Mouse (Mus musculus) left cerebral cortex, postnatal 10 days (tissue): ENCODE measurements at regions not wholly inside any gene's neighbourhood (a gene's known extent, or its start where the extent isn't known, plus 50 kb on each side); places are given as distances from the start of the nearest gene placed in this dataset.

Experiments used
- DNase-seq, 2 experiments: peaks; one replicate each; pipeline ENCODE4 v3.0.0; 2021 to 2022; ENCODE audit warnings: low spot score in 2 of 2, mixed read lengths in 1 of 2; ENCODE audit errors: extremely low spot score in 1 of 2
- intact Hi-C: fragments of 180-260 bp; cut with DNase I; formaldehyde crosslinking; loops from one replicate; pipeline ENCODE4 v1.15.1; 2025

- DNase-seq: no peak
- intact Hi-C loops: loop anchor here (10.0 kb wide), 1 partner anchor 112 kb away; no protein-coding TSS in a partner anchor
Observed at GRCm38 (mm10) chr2:3927141-3927810, 90.2 kb upstream of the Frmd4a start.

DNA sequence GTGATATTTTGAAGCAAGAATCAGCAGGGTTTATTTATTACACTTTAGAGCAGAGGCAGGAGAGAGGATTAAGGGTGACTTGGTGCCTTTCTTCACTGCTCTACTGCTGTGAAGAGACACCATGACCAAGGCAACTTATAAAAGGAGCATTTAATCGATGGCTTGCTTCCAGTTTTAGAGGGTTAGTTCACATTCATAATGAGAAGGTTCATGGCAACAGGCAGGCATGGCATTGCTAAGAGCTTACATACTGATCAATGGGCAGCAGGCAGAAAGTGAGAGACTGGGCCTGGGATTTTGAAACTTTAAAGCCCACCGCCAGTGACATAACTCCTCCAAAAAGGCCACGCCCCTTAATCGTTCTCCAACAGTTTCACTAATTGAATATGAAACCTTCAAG is 89.7 kb upstream of the Frmd4a start:
- DNase-seq: no peak
- intact Hi-C loops: loop anchor here (10.0 kb wide), 1 partner anchor 113 kb away; no protein-coding TSS in a partner anchor

GRCm38 (mm10) chr2:3930650-3931049 is 86.9 kb upstream of the Frmd4a start:
- DNase-seq: no peak
- intact Hi-C loops: loop anchor here (5.0 kb wide), 1 partner anchor 87 kb away; the partner anchor contains the start of gene Frmd4a

DNA sequence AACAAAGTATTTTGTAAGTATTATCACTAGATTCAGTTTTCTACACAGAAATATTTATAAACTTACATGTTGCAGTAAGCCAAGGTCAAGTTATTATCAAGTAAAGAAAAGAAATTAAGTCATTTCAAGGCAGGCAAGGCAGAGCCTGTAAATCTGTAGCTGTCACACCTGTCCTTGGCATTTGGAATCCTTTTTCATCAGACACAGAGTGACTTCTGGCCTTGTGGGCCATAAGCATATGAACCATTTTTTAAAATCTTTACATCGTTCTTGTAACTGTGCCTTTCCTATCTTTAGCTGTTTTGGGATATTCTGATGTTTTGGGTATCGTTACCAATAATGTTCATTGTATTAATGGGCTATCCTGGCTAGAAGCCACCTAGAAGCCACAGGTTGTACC is 76.7 kb upstream of the Frmd4a start:
- DNase-seq: no peak
- intact Hi-C loops: no loop called here

DNA sequence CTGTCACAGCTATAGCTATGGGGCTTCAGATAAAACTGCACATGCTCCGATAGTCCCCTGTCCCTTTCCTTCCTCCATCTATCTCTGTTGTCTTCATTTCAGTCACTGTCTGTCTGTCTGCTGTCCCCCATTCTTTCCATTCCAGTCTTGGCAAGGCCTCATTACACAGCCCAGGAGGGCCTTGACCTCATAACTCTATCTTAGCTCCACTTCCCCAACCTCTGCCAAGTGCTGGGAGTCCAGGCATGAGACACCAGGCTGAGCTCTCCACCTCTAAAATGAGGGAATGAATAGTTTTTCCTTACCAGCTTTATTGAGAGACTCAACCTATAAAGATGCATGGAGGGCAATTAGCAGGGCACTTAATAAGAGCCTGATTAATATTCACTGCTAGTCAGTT is 76.0 kb upstream of the Frmd4a start:
- intact Hi-C loops: no loop called here
- DNase-seq: no peak

GRCm38 (mm10) chr2:3947432-3947831 is 70.1 kb upstream of the Frmd4a start:
- intact Hi-C loops: no loop called here
- no peak for DNase-seq

GRCm38 (mm10) chr2:3948331-3948730 is 69.2 kb upstream of the Frmd4a start:
- DNase-seq: no peak
- intact Hi-C loops: no loop called here

- intact Hi-C loops: no loop called here
- DNase-seq: no peak
Observed at GRCm38 (mm10) chr2:3957491-3957890, 60.0 kb upstream of the Frmd4a start.

GRCm38 (mm10) chr2:3958065-3958641 is 59.4 kb upstream of the Frmd4a start:
- intact Hi-C loops: no loop called here
- peak in 1 of 2 experiments; percentile 51 for DNase-seq

- intact Hi-C loops: no loop called here
- DNase-seq: no peak
Observed at GRCm38 (mm10) chr2:3958711-3959110, 58.8 kb upstream of the Frmd4a start.

DNA sequence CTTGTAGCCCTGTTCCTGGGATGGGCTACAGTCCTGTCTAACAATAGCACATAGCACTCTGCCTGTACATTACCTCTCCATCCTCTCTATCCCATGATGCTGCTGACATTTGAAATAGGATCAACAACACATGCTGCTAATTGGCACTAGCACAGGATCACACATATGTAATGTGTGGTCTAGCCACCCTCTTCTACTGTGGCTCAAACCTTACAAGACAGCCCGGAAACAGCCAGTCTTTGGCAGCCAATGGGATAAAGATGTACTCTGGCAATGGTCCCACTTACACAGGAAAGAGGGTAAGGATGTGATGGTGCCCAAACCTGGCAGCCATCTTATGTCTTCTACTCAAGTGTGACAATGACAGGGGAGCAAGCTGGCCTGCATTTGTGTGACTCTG is 58.3 kb upstream of the Frmd4a start:
- DNase-seq: no peak
- intact Hi-C loops: no loop called here

GRCm38 (mm10) chr2:3960213-3960612 is 57.3 kb upstream of the Frmd4a start:
- intact Hi-C loops: loop anchor here (5.0 kb wide), 1 partner anchor 57 kb away; the partner anchor contains the start of gene Frmd4a
- no peak for DNase-seq

- intact Hi-C loops: loop anchor here (5.0 kb wide), 1 partner anchor 53 kb away; the partner anchor contains the start of gene Frmd4a
- no peak for DNase-seq
Observed at GRCm38 (mm10) chr2:3964351-3964750, 53.2 kb upstream of the Frmd4a start.
